Mouse (Mus musculus) ZHBTc4 (cell line): ENCODE measurements around the gene Stt3b.

Source experiments
- DNase-seq: peaks from one replicate; pipeline ENCODE4 v3.0.0-alpha.2; 2011; ENCODE audit warnings: low read depth, low spot score

The Stt3b gene

GRCm38 (mm10) chr9:115310346-115311222 lies at the start of gene Stt3b:
Gene Stt3b, minus strand, starts transcription at chr9:115310421.
- DNase-seq, result peak; percentile 99

- DNase-seq, result no peak
These were observed 48.2 kb upstream of the Stt3b start for GRCm38 (mm10) chr9:115358421-115358820.

GRCm38 (mm10) chr9:115357996-115358395 lies 47.8 kb upstream of the Stt3b start:
- peak; percentile 22 for DNase-seq

GRCm38 (mm10) chr9:115356731-115357458 lies 46.7 kb upstream of the Stt3b start:
- peak; percentile 92 for DNase-seq

- DNase-seq, result peak; percentile 49
These were observed 45.8 kb upstream of the Stt3b start for GRCm38 (mm10) chr9:115355972-115356371.

GRCm38 (mm10) chr9:115349741-115350512 lies 39.7 kb upstream of the Stt3b start:
- DNase-seq, result no peak

GRCm38 (mm10) chr9:115349106-115349505 lies 38.9 kb upstream of the Stt3b start:
- DNase-seq, result no peak

- no peak for DNase-seq
These were observed 34.7 kb upstream of the Stt3b start for GRCm38 (mm10) chr9:115344930-115345329.

GRCm38 (mm10) chr9:115341576-115341975 lies 31.4 kb upstream of the Stt3b start:
- DNase-seq, result no peak

- DNase-seq, result no peak
These were observed 30.1 kb upstream of the Stt3b start for GRCm38 (mm10) chr9:115340212-115340815.

- DNase-seq, result no peak
These were observed 28.6 kb upstream of the Stt3b start for GRCm38 (mm10) chr9:115338816-115339215.

GRCm38 (mm10) chr9:115333016-115333415 lies 22.8 kb upstream of the Stt3b start:
- no peak for DNase-seq

GRCm38 (mm10) chr9:115332339-115332738 lies 22.1 kb upstream of the Stt3b start:
- DNase-seq, result no peak

GRCm38 (mm10) chr9:115330861-115331476 lies 20.7 kb upstream of the Stt3b start:
- no peak for DNase-seq

- no peak for DNase-seq
These were observed 16.3 kb upstream of the Stt3b start for GRCm38 (mm10) chr9:115326533-115326890.

GRCm38 (mm10) chr9:115325831-115326532 lies 15.8 kb upstream of the Stt3b start:
- no peak for DNase-seq

- DNase-seq, result no peak
These were observed 13.4 kb upstream of the Stt3b start for GRCm38 (mm10) chr9:115323572-115323971.

GRCm38 (mm10) chr9:115322385-115322784 lies 12.2 kb upstream of the Stt3b start:
- no peak for DNase-seq

- peak; percentile 88 for DNase-seq
These were observed 10.8 kb upstream of the Stt3b start for GRCm38 (mm10) chr9:115321052-115321451.

- DNase-seq, result no peak
These were observed 9.9 kb upstream of the Stt3b start for GRCm38 (mm10) chr9:115320156-115320555.
